Mouse (Mus musculus): Measurements from ENCODE around the gene Zbp1. TPM values are rescaled to one million over a fixed set of nuclear protein-coding genes. Genes with fewer than 3 reads are reported as not detected.

Gene Zbp1
- polyA plus RNA-seq, 1 experiment from 2014 or later, result 1.5 TPM

- no peak for ATAC-seq (ENCODE audit: insufficient number of reproducible peaks, low FRiP score, low TSS enrichment, low read depth)
- Histone ChIP-seq H3K27ac (replicated peaks) (no peak overlapping the region), H3K9me3 (replicated peaks) (no peaks in the 10 kb centered on the region), H3K36me3 (no peaks in the 10 kb centered on the region), H3K4me2 (replicated peaks) (no peak overlapping the region), H3K4me1 (no peaks in the 10 kb centered on the region), H3K4me3 (replicated peaks) (no peak overlapping the region), H3K27me3 (no peaks in the 10 kb centered on the region), H3K9ac (no peak overlapping the region)
- 87% methylated on average over 7 of the region's 7 CpGs for WGBS
Observed at GRCm38 (mm10) chr2:173209091-173209815, 9.5 kb downstream of the Zbp1 start.

- H3K4me2 ChIP-seq (replicated peaks), result no peak overlapping the region
- no peaks in the 10 kb centered on the region for H3K27me3 ChIP-seq
- no peak for ATAC-seq (ENCODE audit: insufficient number of reproducible peaks, low FRiP score, low TSS enrichment, low read depth)
- H3K9ac ChIP-seq, result no peak overlapping the region
- no peaks in the 10 kb centered on the region for H3K36me3 ChIP-seq
- no peak overlapping the region for H3K27ac ChIP-seq (replicated peaks)
- no peaks in the 10 kb centered on the region for H3K4me1 ChIP-seq
- 94% methylated on average over 3 of the region's 3 CpGs for WGBS
- no peak overlapping the region for H3K4me3 ChIP-seq (replicated peaks)
- H3K9me3 ChIP-seq (replicated peaks), result no peaks in the 10 kb centered on the region
Observed at GRCm38 (mm10) chr2:173207051-173207450, 11.7 kb downstream of the Zbp1 start.

- H3K27me3 ChIP-seq, result no peaks in the 10 kb centered on the region
- H3K36me3 ChIP-seq, result no peaks in the 10 kb centered on the region
- WGBS, result 94% methylated on average over 14 of the region's 14 CpGs
- H3K9ac ChIP-seq, result no peak overlapping the region
- no peak for ATAC-seq (ENCODE audit: insufficient number of reproducible peaks, low FRiP score, low TSS enrichment, low read depth)
- no peak overlapping the region for H3K4me2 ChIP-seq (replicated peaks)
- no peak overlapping the region for H3K27ac ChIP-seq (replicated peaks)
- H3K4me1 ChIP-seq, result no peaks in the 10 kb centered on the region
- no peak overlapping the region for H3K4me3 ChIP-seq (replicated peaks)
- H3K9me3 ChIP-seq (replicated peaks), result no peaks in the 10 kb centered on the region
Observed at GRCm38 (mm10) chr2:173205563-173206099, 13.1 kb downstream of the Zbp1 start.

- ATAC-seq (ENCODE audit: insufficient number of reproducible peaks, low FRiP score, low TSS enrichment, low read depth), result no peak
- Histone ChIP-seq H3K4me1 (no peaks in the 10 kb centered on the region), H3K4me2 (replicated peaks) (no peak overlapping the region), H3K27ac (replicated peaks) (no peak overlapping the region), H3K9me3 (replicated peaks) (no peaks in the 10 kb centered on the region), H3K27me3 (no peaks in the 10 kb centered on the region), H3K36me3 (no peaks in the 10 kb centered on the region), H3K4me3 (replicated peaks) (no peak overlapping the region), H3K9ac (no peak overlapping the region)
- WGBS, result 65% methylated on average over 4 of the region's 4 CpGs
Observed at GRCm38 (mm10) chr2:173204671-173205070, 14.1 kb downstream of the Zbp1 start.

GRCm38 (mm10) chr2:173203726-173204125 is 15.0 kb downstream of the Zbp1 start:
- no peak overlapping the region for H3K4me2 ChIP-seq (replicated peaks)
- no peak overlapping the region for H3K4me3 ChIP-seq (replicated peaks)
- H3K9ac ChIP-seq, result no peak overlapping the region
- no peaks in the 10 kb centered on the region for H3K4me1 ChIP-seq
- 83% methylated on average over 3 of the region's 3 CpGs for WGBS
- H3K27me3 ChIP-seq, result no peaks in the 10 kb centered on the region
- no peak overlapping the region for H3K27ac ChIP-seq (replicated peaks)
- H3K36me3 ChIP-seq, result no peaks in the 10 kb centered on the region
- no peak for ATAC-seq (ENCODE audit: insufficient number of reproducible peaks, low FRiP score, low TSS enrichment, low read depth)
- no peaks in the 10 kb centered on the region for H3K9me3 ChIP-seq (replicated peaks)

- no peak overlapping the region for H3K9ac ChIP-seq
- H3K27ac ChIP-seq (replicated peaks), result no peak overlapping the region
- ATAC-seq (ENCODE audit: insufficient number of reproducible peaks, low FRiP score, low TSS enrichment, low read depth), result no peak
- no peaks in the 10 kb centered on the region for H3K36me3 ChIP-seq
- no peaks in the 10 kb centered on the region for H3K4me1 ChIP-seq
- H3K27me3 ChIP-seq, result no peaks in the 10 kb centered on the region
- WGBS, result 85% methylated on average over 19 of the region's 19 CpGs
- no peak overlapping the region for H3K4me3 ChIP-seq (replicated peaks)
- no peaks in the 10 kb centered on the region for H3K9me3 ChIP-seq (replicated peaks)
- no peak overlapping the region for H3K4me2 ChIP-seq (replicated peaks)
Observed at GRCm38 (mm10) chr2:173202924-173203689, 15.6 kb downstream of the Zbp1 start.

- Histone ChIP-seq H3K4me2 (replicated peaks) (no peak overlapping the region), H3K27me3 (no peaks in the 10 kb centered on the region), H3K4me3 (replicated peaks) (no peak overlapping the region), H3K36me3 (no peaks in the 10 kb centered on the region), H3K4me1 (no peaks in the 10 kb centered on the region), H3K9me3 (replicated peaks) (no peaks in the 10 kb centered on the region), H3K9ac (no peak overlapping the region), H3K27ac (replicated peaks) (no peak overlapping the region)
- whole genome bisulfite sequencing, result 79% methylated on average over 4 of the region's 4 CpGs
- no peak for ATAC-seq (ENCODE audit: insufficient number of reproducible peaks, low FRiP score, low TSS enrichment, low read depth)
Observed at GRCm38 (mm10) chr2:173194796-173195195, 23.9 kb downstream of the Zbp1 start.

- Histone ChIP-seq H3K27ac (replicated peaks) (no peak overlapping the region), H3K27me3 (peaks cover 9% of the 10 kb centered on the region; the same call in 1 of the 2 replicates), H3K4me3 (replicated peaks) (no peak overlapping the region), H3K36me3 (no peaks in the 10 kb centered on the region), H3K4me1 (peaks cover 11% of the 10 kb centered on the region), H3K4me2 (replicated peaks) (no peak overlapping the region), H3K9ac (no peak overlapping the region), H3K9me3 (replicated peaks) (no peaks in the 10 kb centered on the region)
- WGBS, result 40% methylated on average over 8 of the region's 8 CpGs
- 0 out of 2 replicates have a peak, but pooled peaks have one; percentile 17 for ATAC-seq (ENCODE audit: insufficient number of reproducible peaks, low FRiP score, low TSS enrichment, low read depth)
Observed at GRCm38 (mm10) chr2:173187182-173187855, 31.4 kb downstream of the Zbp1 start.

- H3K27ac ChIP-seq (replicated peaks), result no peak overlapping the region
- H3K36me3 ChIP-seq, result no peaks in the 10 kb centered on the region
- 31% methylated on average over 26 of the region's 26 CpGs for WGBS
- no peak overlapping the region for H3K9ac ChIP-seq
- H3K4me3 ChIP-seq (replicated peaks), result no peak overlapping the region
- H3K9me3 ChIP-seq (replicated peaks), result no peaks in the 10 kb centered on the region
- peaks cover 11% of the 10 kb centered on the region for H3K4me1 ChIP-seq
- ATAC-seq (ENCODE audit: insufficient number of reproducible peaks, low FRiP score, low TSS enrichment, low read depth), result 0 out of 2 replicates have a peak, but pooled peaks have one; percentile 20
- H3K27me3 ChIP-seq, result peaks cover 9% of the 10 kb centered on the region; the same call in 1 of the 2 replicates
- 0 out of 2 replicates have a peak overlapping the region, but pooled peaks have one; percentile 23 for H3K4me2 ChIP-seq (replicated peaks)
Observed at GRCm38 (mm10) chr2:173186047-173186943, 32.4 kb downstream of the Zbp1 start.

- ATAC-seq (ENCODE audit: insufficient number of reproducible peaks, low FRiP score, low TSS enrichment, low read depth), result no peak
- no peak overlapping the region for H3K4me2 ChIP-seq (replicated peaks)
- no peak overlapping the region for H3K4me3 ChIP-seq (replicated peaks)
- H3K27me3 ChIP-seq, result peaks cover 9% of the 10 kb centered on the region; the same call in 1 of the 2 replicates
- H3K9ac ChIP-seq, result no peak overlapping the region
- H3K4me1 ChIP-seq, result peaks cover 11% of the 10 kb centered on the region
- no peaks in the 10 kb centered on the region for H3K36me3 ChIP-seq
- 70% methylated on average over 6 of the region's 6 CpGs for WGBS
- H3K27ac ChIP-seq (replicated peaks), result no peak overlapping the region
- H3K9me3 ChIP-seq (replicated peaks), result no peaks in the 10 kb centered on the region
Observed at GRCm38 (mm10) chr2:173185282-173185681, 33.4 kb downstream of the Zbp1 start.

Data from embryonic facial prominence, embryonic 15.5 days (tissue).